Mouse (Mus musculus): ENCODE results near the gene Klhl31. TPM values are rescaled to one million over a fixed set of nuclear protein-coding genes. Genes with fewer than 3 reads are reported as not detected.
A peak's percentile ranks its signal among the peaks of the same experiment; 100 is the strongest.

The Klhl31 gene
- polyA plus RNA-seq, 1 experiment from 2014 or later: 3.3 TPM

DNA sequence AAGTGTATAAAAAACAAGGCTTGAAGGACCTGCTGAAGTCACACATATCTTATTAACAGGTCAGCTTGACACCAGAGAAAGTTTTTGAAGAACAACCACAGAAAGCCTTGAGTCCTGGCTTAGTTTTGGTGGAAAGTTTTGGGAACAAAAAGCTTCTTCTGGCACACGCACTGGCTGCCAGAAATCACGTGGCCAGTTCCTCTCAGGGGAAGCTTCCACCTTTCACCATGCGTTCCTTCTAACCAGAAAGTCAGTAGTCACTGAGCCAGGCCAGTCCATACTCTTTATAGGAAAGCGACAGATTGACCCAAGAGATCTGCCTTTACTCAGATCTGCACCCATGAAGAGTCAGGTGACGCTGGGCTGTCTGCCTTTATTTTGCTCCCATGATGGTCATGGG, 12.1 kb upstream of the Klhl31 start:
- no peaks in the 10 kb centered on the region for H3K36me3 ChIP-seq
- H3K4me1 ChIP-seq (replicated peaks): no peaks in the 10 kb centered on the region
- WGBS: 83% methylated on average over 5 of the region's 5 CpGs
- H3K27me3 ChIP-seq: no peaks in the 10 kb centered on the region
- no peak overlapping the region for H3K9ac ChIP-seq (replicated peaks)
- ATAC-seq (ENCODE audit: insufficient number of reproducible peaks, insufficient read depth, low FRiP score, low TSS enrichment, low read depth): no peak
- no peak overlapping the region for H3K4me2 ChIP-seq
- H3K4me3 ChIP-seq (replicated peaks): no peak overlapping the region
- H3K9me3 ChIP-seq: no peaks in the 10 kb centered on the region
- no peak overlapping the region for H3K27ac ChIP-seq

DNA sequence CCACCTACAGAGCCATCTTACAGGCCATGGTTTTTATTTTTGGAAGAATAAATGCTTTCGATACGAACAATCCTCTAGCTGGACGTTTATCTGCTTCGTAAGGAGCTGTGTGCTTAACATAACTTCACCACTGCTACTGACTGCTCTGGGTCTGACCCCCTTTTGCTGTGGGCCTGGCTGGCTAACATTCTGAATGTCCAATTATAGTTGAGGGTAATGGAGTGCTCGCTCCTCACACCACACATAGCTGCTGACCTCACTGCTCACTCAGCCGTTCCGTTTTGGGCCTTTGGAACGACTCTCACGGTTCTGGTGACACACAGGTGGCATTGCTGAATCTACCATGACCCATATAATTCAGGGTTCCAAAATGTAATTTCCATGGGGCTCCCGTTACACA, 7.6 kb upstream of the Klhl31 start:
- Histone ChIP-seq H3K27ac (no peak overlapping the region), H3K4me2 (no peak overlapping the region), H3K4me3 (replicated peaks) (no peak overlapping the region), H3K27me3 (no peaks in the 10 kb centered on the region), H3K9me3 (no peaks in the 10 kb centered on the region), H3K36me3 (no peaks in the 10 kb centered on the region), H3K4me1 (replicated peaks) (no peaks in the 10 kb centered on the region), H3K9ac (replicated peaks) (no peak overlapping the region)
- no peak for ATAC-seq (ENCODE audit: insufficient number of reproducible peaks, insufficient read depth, low FRiP score, low TSS enrichment, low read depth)
- WGBS: 84% methylated on average over 10 of the region's 10 CpGs

GRCm38 (mm10) chr9:77629708-77630107, 6.6 kb upstream of the Klhl31 start:
- Histone ChIP-seq H3K27me3 (no peaks in the 10 kb centered on the region), H3K27ac (no peak overlapping the region), H3K9ac (replicated peaks) (no peak overlapping the region), H3K4me3 (replicated peaks) (no peak overlapping the region), H3K4me1 (replicated peaks) (no peaks in the 10 kb centered on the region), H3K9me3 (no peaks in the 10 kb centered on the region), H3K36me3 (no peaks in the 10 kb centered on the region), H3K4me2 (no peak overlapping the region)
- WGBS: 72% methylated on average over 5 of the region's 5 CpGs
- ATAC-seq (ENCODE audit: insufficient number of reproducible peaks, insufficient read depth, low FRiP score, low TSS enrichment, low read depth): no peak

- no peak overlapping the region for H3K4me3 ChIP-seq (replicated peaks)
- no peaks in the 10 kb centered on the region for H3K36me3 ChIP-seq
- H3K27me3 ChIP-seq: no peaks in the 10 kb centered on the region
- H3K27ac ChIP-seq: no peak overlapping the region
- 85% methylated on average over 7 of the region's 7 CpGs for WGBS
- H3K9me3 ChIP-seq: no peaks in the 10 kb centered on the region
- no peak overlapping the region for H3K9ac ChIP-seq (replicated peaks)
- no peak for ATAC-seq (ENCODE audit: insufficient number of reproducible peaks, insufficient read depth, low FRiP score, low TSS enrichment, low read depth)
- no peak overlapping the region for H3K4me2 ChIP-seq
- H3K4me1 ChIP-seq (replicated peaks): no peaks in the 10 kb centered on the region
Measured at GRCm38 (mm10) chr9:77630764-77631163, 5.5 kb upstream of the Klhl31 start.

GRCm38 (mm10) chr9:77632432-77632831, 3.9 kb upstream of the Klhl31 start:
- no peaks in the 10 kb centered on the region for H3K36me3 ChIP-seq
- no peak overlapping the region for H3K27ac ChIP-seq
- no peak for ATAC-seq (ENCODE audit: insufficient number of reproducible peaks, insufficient read depth, low FRiP score, low TSS enrichment, low read depth)
- H3K4me1 ChIP-seq (replicated peaks): no peaks in the 10 kb centered on the region; the same call in 1 of the 2 replicates
- H3K9me3 ChIP-seq: no peaks in the 10 kb centered on the region
- no peaks in the 10 kb centered on the region for H3K27me3 ChIP-seq
- WGBS: 78% methylated on average over 3 of the region's 3 CpGs
- H3K9ac ChIP-seq (replicated peaks): no peak overlapping the region
- H3K4me3 ChIP-seq (replicated peaks): no peak overlapping the region
- no peak overlapping the region for H3K4me2 ChIP-seq

DNA sequence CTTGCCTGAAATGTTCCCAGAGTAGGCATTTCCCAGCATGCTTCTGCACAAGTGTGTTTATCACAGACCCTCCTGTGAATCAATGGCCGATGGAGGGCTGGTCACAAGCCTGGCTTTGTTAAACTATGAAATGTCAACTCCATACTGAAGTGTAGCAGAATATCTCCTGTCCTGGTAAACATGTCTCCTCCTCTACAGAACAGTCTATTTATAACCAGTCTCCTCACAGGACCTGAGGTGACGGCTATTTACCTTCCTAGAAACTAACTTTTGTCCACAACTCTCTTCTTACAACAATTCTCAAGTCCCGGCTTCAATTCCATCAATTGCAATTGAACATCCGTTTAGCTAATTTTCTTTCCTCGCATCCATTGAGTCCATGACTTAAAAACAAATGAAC, 297 bp upstream of the Klhl31 start:
- H3K9ac ChIP-seq (replicated peaks): no peak overlapping the region
- WGBS: 84% methylated on average over 5 of the region's 5 CpGs
- no peaks in the 10 kb centered on the region for H3K27me3 ChIP-seq
- no peak overlapping the region for H3K27ac ChIP-seq
- no peak overlapping the region for H3K4me3 ChIP-seq (replicated peaks)
- H3K9me3 ChIP-seq: no peaks in the 10 kb centered on the region
- H3K36me3 ChIP-seq: no peaks in the 10 kb centered on the region
- no peaks in the 10 kb centered on the region; the same call in 1 of the 2 replicates for H3K4me1 ChIP-seq (replicated peaks)
- no peak overlapping the region for H3K4me2 ChIP-seq
- no peak for ATAC-seq (ENCODE audit: insufficient number of reproducible peaks, insufficient read depth, low FRiP score, low TSS enrichment, low read depth)

DNA sequence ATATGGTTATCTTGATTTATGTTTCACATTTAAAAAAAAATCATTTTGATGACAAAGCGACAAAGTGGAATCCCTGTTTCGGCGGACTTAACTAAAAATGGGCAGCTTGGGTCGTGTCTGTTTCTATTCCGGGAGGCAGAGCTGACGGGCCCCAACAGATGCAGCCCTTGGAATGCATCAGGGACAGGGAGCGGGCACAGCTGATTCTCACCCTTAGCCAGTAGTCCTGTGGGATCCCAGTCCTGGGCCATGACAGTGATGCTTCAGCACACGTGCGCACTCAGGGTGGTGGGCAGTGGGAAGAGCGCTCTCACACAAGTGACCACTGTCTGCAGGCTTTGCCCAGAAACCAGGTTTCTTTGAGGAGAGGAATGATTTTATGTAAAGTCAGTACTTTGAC, 1.1 kb downstream of the Klhl31 start:
- no peak overlapping the region for H3K9ac ChIP-seq (replicated peaks)
- no peaks in the 10 kb centered on the region for H3K27me3 ChIP-seq
- H3K4me3 ChIP-seq (replicated peaks): no peak overlapping the region
- H3K9me3 ChIP-seq: no peaks in the 10 kb centered on the region
- H3K36me3 ChIP-seq: no peaks in the 10 kb centered on the region
- 77% methylated on average over 10 of the region's 10 CpGs for WGBS
- H3K27ac ChIP-seq: no peak overlapping the region
- H3K4me2 ChIP-seq: no peak overlapping the region
- ATAC-seq (ENCODE audit: insufficient number of reproducible peaks, insufficient read depth, low FRiP score, low TSS enrichment, low read depth): no peak
- H3K4me1 ChIP-seq (replicated peaks): no peaks in the 10 kb centered on the region; the same call in 1 of the 2 replicates

DNA sequence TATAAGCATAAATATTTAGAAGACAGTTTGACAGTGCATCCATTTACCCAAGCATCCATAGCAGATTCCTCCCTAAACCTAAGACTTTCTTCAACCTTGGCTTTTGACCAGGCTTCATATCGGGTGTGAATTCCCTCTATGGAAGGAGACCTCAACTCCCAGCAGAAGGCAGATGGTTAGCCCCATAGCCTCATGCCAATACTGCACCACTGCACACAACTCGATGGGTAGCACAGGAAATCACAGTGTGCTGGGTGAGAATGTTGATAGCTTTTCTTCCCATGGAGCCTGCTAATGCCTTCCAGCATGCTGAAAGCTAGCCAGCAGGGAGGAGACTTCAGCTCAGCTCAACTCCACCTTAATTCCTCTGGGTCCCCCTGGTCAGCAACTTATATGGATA, 8.9 kb downstream of the Klhl31 start:
- Histone ChIP-seq H3K27ac (no peak overlapping the region), H3K9me3 (no peaks in the 10 kb centered on the region), H3K4me3 (replicated peaks) (no peak overlapping the region), H3K4me1 (replicated peaks) (no peaks in the 10 kb centered on the region), H3K9ac (replicated peaks) (no peak overlapping the region), H3K4me2 (no peak overlapping the region), H3K27me3 (no peaks in the 10 kb centered on the region), H3K36me3 (no peaks in the 10 kb centered on the region)
- WGBS: 71% methylated on average over 2 of the region's 2 CpGs
- no peak for ATAC-seq (ENCODE audit: insufficient number of reproducible peaks, insufficient read depth, low FRiP score, low TSS enrichment, low read depth)

DNA sequence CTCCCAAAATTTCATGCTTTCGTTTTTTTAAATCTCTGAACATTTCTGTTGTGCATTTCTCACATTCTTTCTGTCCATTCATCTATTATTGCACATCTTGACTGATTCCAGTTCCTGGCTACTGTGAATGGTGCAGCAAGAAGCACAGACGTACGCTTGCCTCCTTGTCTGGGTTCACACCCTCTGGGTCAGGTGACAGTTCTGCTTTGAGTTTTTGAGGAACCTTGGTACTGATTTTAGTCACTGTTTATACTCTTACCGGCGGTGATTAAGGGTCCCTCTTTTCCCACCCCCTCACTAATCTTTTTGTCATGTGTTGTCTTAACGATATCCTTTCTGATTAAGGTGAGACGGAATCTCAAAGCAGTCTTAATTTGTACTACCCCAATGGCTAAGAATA, 15.5 kb downstream of the Klhl31 start:
- ATAC-seq (ENCODE audit: insufficient number of reproducible peaks, insufficient read depth, low FRiP score, low TSS enrichment, low read depth): no peak
- Histone ChIP-seq H3K36me3 (no peaks in the 10 kb centered on the region), H3K4me2 (no peak overlapping the region), H3K9ac (replicated peaks) (no peak overlapping the region), H3K27me3 (peaks cover 11% of the 10 kb centered on the region), H3K9me3 (no peaks in the 10 kb centered on the region), H3K27ac (no peak overlapping the region), H3K4me3 (replicated peaks) (no peak overlapping the region), H3K4me1 (replicated peaks) (no peaks in the 10 kb centered on the region)
- 62% methylated on average over 7 of the region's 7 CpGs for WGBS

- 85% methylated on average over 3 of the region's 3 CpGs for WGBS
- Histone ChIP-seq H3K9ac (replicated peaks) (no peak overlapping the region), H3K4me1 (replicated peaks) (no peaks in the 10 kb centered on the region), H3K9me3 (no peaks in the 10 kb centered on the region), H3K27me3 (peaks cover 11% of the 10 kb centered on the region), H3K27ac (no peak overlapping the region), H3K4me2 (no peak overlapping the region), H3K4me3 (replicated peaks) (no peak overlapping the region), H3K36me3 (no peaks in the 10 kb centered on the region)
- ATAC-seq (ENCODE audit: insufficient number of reproducible peaks, insufficient read depth, low FRiP score, low TSS enrichment, low read depth): no peak
Measured at GRCm38 (mm10) chr9:77653907-77654306, 17.6 kb downstream of the Klhl31 start.

GRCm38 (mm10) chr9:77655181-77655934, 19.1 kb downstream of the Klhl31 start:
- Histone ChIP-seq H3K27me3 (peaks cover 11% of the 10 kb centered on the region), H3K4me1 (replicated peaks) (no peaks in the 10 kb centered on the region), H3K27ac (no peak overlapping the region), H3K9ac (replicated peaks) (peak overlapping the region; percentile 55), H3K9me3 (no peaks in the 10 kb centered on the region), H3K36me3 (no peaks in the 10 kb centered on the region), H3K4me3 (replicated peaks) (peak overlapping the region; percentile 65), H3K4me2 (peak overlapping the region; percentile 100)
- WGBS: under 1% methylated on average over 85 of the region's 85 CpGs
- peak; percentile 84 for ATAC-seq (ENCODE audit: insufficient number of reproducible peaks, insufficient read depth, low FRiP score, low TSS enrichment, low read depth)

- Histone ChIP-seq H3K9me3 (no peaks in the 10 kb centered on the region), H3K4me2 (peak overlapping the region; percentile 100), H3K4me1 (replicated peaks) (no peaks in the 10 kb centered on the region), H3K27ac (no peak overlapping the region), H3K4me3 (replicated peaks) (peak overlapping the region; percentile 65), H3K9ac (replicated peaks) (no peak overlapping the region), H3K27me3 (peaks cover 11% of the 10 kb centered on the region), H3K36me3 (no peaks in the 10 kb centered on the region)
- WGBS: 0% methylated on average over 7 of the region's 7 CpGs
- ATAC-seq (ENCODE audit: insufficient number of reproducible peaks, insufficient read depth, low FRiP score, low TSS enrichment, low read depth): peak; percentile 65; the same call in 1 of the 2 replicates
Measured at GRCm38 (mm10) chr9:77655935-77656288, 19.6 kb downstream of the Klhl31 start.

Measured in limb, embryonic 12.5 days (tissue).